Mouse (Mus musculus) liver, embryonic 16.5 days (tissue): Measurements from ENCODE around the gene Asb18. TPM values are rescaled to one million over a fixed set of nuclear protein-coding genes. Genes with fewer than 3 reads are reported as not detected.

Experiments
- ATAC-seq: fragments of 200-750 bp; cut with Nextera tagmentation; 2 replicates; pipeline ENCODE4 v1.8.0; 2017; ENCODE audit warnings: low read depth, mild to moderate bottlenecking, moderate number of reproducible peaks, moderate library complexity
- H3K27ac ChIP-seq: fragments of 300-500 bp; sonication (generic); 2 replicates; pipeline ENCODE4 v1.5.1; 2014; ENCODE audit warnings: mild to moderate bottlenecking, low read length
- H3K27me3 ChIP-seq: fragments of 300-500 bp; sonication (generic); 2 replicates; pipeline ENCODE4 v1.6.1; 2014; ENCODE audit warnings: low read depth, low read length, mixed read lengths; ENCODE audit not compliant: control insufficient read depth, insufficient read depth
- H3K36me3 ChIP-seq: fragments of 300-500 bp; sonication (generic); 2 replicates; pipeline ENCODE4 v1.6.1; 2014; ENCODE audit warnings: mild to moderate bottlenecking; ENCODE audit not compliant: control insufficient read depth, insufficient read depth
- H3K4me1 ChIP-seq: fragments of 300-500 bp; sonication (generic); 2 replicates; pipeline ENCODE4 v1.6.1; 2014; ENCODE audit warnings: low read depth, low read length, mixed read lengths; ENCODE audit not compliant: control insufficient read depth
- H3K4me2 ChIP-seq: fragments of 300-500 bp; sonication (generic); 2 replicates; pipeline ENCODE4 v1.6.1; 2014; ENCODE audit warnings: low read depth, low read length, mixed read lengths
- H3K4me3 ChIP-seq: fragments of 300-500 bp; sonication (generic); 2 replicates; pipeline ENCODE4 v1.5.1; 2014; ENCODE audit warnings: low read depth, mild to moderate bottlenecking, low read length
- H3K9ac ChIP-seq: fragments of 300-500 bp; sonication (generic); 2 replicates; pipeline ENCODE4 v1.6.1; 2014; ENCODE audit warnings: low read depth, low read length
- H3K9me3 ChIP-seq: fragments of 300-500 bp; sonication (generic); replicated peaks from 2 replicates; pipeline ENCODE4 v1.6.1; 2016; ENCODE audit warnings: low read length; ENCODE audit not compliant: control insufficient read depth
- WGBS: fragments of 180-500 bp; shearing (Covaris S2); extraction: QIAGEN DNeasy Blood & Tissue Kit; methylation state at CpG from one replicate; pipeline ENCODE4 v1.1.7; 2014; ENCODE audit not compliant: insufficient replicate concordance; 5-methylcytosine and 5-hydroxymethylcytosine counted together
- polyA plus RNA-seq: library from polyadenylated mRNA; unstranded; fragments of >200 nt; fragmentation: Nextera tagmentation; extraction: Ambion mirVana; gene quantifications from 2 replicates; pipeline ENCODE4 v1.2.1, GENCODE M21; 2015

Asb18 gene
- polyA plus RNA-seq, 1 experiment from 2014 or later = 0.02 TPM

GRCm38 (mm10) chr1:89909796-89910195, 104.7 kb downstream of the Asb18 start:
- Histone ChIP-seq H3K4me3 (no peak overlapping the region), H3K4me2 (no peak overlapping the region), H3K9me3 (no peaks in the 10 kb centered on the region), H3K27ac (no peak overlapping the region), H3K27me3 (no peaks in the 10 kb centered on the region), H3K9ac (no peak overlapping the region), H3K4me1 (no peaks in the 10 kb centered on the region), H3K36me3 (no peaks in the 10 kb centered on the region)
- 71% methylated on average over 8 of the region's 8 CpGs for WGBS
- ATAC-seq = no peak

- Histone ChIP-seq H3K4me2 (no peak overlapping the region), H3K4me1 (no peaks in the 10 kb centered on the region), H3K27ac (no peak overlapping the region), H3K9ac (no peak overlapping the region), H3K4me3 (no peak overlapping the region), H3K9me3 (no peaks in the 10 kb centered on the region), H3K36me3 (no peaks in the 10 kb centered on the region), H3K27me3 (no peaks in the 10 kb centered on the region)
- 55% methylated on average over 1 of the region's 1 CpGs for WGBS
- ATAC-seq = no peak
These were observed 111.8 kb downstream of the Asb18 start for GRCm38 (mm10) chr1:89902641-89903040.

DNA sequence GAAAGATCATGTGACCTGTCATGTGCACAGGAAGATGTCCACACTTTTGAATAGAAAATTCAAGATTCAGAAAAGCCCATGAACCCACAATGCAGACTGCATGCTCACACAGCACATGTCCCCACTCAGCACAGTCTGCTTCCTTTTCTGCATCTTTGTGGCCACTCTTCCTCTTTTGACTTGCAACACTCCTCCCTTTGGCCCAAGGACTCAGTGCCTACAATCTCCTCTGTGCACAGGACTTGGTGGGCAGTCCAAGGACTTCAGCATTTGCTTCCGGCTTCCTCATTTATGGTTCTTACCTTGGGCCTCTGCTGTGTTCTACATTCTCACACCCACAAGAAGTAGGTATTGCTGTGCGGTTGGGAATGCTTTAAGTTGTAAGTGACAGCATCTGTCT, 112.2 kb downstream of the Asb18 start:
- Histone ChIP-seq H3K36me3 (no peaks in the 10 kb centered on the region), H3K27ac (no peak overlapping the region), H3K9ac (no peak overlapping the region), H3K4me2 (no peak overlapping the region), H3K4me3 (no peak overlapping the region), H3K4me1 (no peaks in the 10 kb centered on the region), H3K9me3 (no peaks in the 10 kb centered on the region), H3K27me3 (no peaks in the 10 kb centered on the region)
- ATAC-seq = no peak
- WGBS = 35% methylated on average over 2 of the region's 2 CpGs

- no peaks in the 10 kb centered on the region for H3K36me3 ChIP-seq
- no peaks in the 10 kb centered on the region for H3K27me3 ChIP-seq
- H3K4me3 ChIP-seq = no peak overlapping the region
- H3K4me1 ChIP-seq = no peaks in the 10 kb centered on the region
- H3K4me2 ChIP-seq = no peak overlapping the region
- H3K9me3 ChIP-seq = no peaks in the 10 kb centered on the region
- ATAC-seq = no peak
- no peak overlapping the region for H3K27ac ChIP-seq
- H3K9ac ChIP-seq = no peak overlapping the region
- 44% methylated on average over 4 of the region's 4 CpGs for WGBS
These were observed 113.1 kb downstream of the Asb18 start for GRCm38 (mm10) chr1:89901381-89901780.

Other genes starting within 250 kb of the Asb18 start
- gene Gbx2, start 83.5 kb downstream of the Asb18 start, polyA plus RNA-seq = 0.27 and 0.42 TPM in 2 replicates
- gene Iqca, start 138.7 kb upstream of the Asb18 start, polyA plus RNA-seq = 0.20 and 0.37 TPM in 2 replicates
- 1.4 and 1.8 TPM in 2 replicates for gene Ackr3, start 189.3 kb upstream of the Asb18 start, polyA plus RNA-seq